Mouse (Mus musculus): ENCODE data around the gene Slc37a1. TPM values are rescaled to one million over a fixed set of nuclear protein-coding genes. Genes with fewer than 3 reads are reported as not detected.
A peak's percentile ranks its signal among the peaks of the same experiment; 100 is the strongest.

Gene Slc37a1
- total and polyA plus RNA-seq, 3 experiments, result 14.2 to 15.0 TPM; not detected in 1

DNA sequence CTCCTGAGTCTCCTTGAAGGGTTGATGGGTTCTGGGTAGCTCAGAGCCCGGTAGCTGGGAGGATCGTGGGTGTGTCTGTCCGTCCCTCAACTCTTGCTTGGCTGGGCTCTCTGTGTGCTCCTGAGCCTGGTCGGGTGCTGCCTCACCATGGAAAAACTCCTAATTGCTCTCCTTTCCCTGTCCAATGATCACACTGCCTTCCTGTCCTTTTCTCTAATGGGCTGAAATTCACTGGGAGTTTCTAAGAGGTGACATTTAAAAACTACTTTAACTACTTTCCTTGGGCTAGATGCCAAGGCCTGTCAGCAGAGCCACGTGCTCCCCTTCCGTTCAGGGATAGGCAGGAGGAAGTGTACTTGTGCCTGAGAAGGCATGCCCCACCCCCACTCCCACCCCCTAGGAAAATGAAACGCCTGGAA is 10.9 kb downstream of the Slc37a1 start:
- Histone ChIP-seq H3K9ac (ENCODE audit: control insufficient read depth, low read depth, low read length, poor library complexity, severe bottlenecking) (peak overlapping the region; percentile 91), H3K36me3 (ENCODE audit: control insufficient read depth in 1 of 2, insufficient read depth in 2 of 2, low read length in 2 of 2) (peaks cover 0 to 15% of the 10 kb centered on the region in 2 experiments; a peak in 2 of 4 replicates), H3K27me3 (ENCODE audit: control insufficient read depth in 1 of 2, insufficient read depth in 2 of 2, low read length in 2 of 2) (no peaks in the 10 kb centered on the region), H3K4me3 (ENCODE audit: control insufficient read depth in 1 of 2, insufficient read depth in 1 of 2, low read depth in 2 of 2, low read length in 2 of 2) (peak overlapping the region; percentile 57 to 94), H3K4me1 (ENCODE audit: control insufficient read depth in 1 of 2, insufficient read depth in 2 of 2, low read length in 2 of 2) (peaks cover 11 to 21% of the 10 kb centered on the region in 2 experiments), H3K9me3 (replicated peaks; ENCODE audit: insufficient read depth, low read length) (no peaks in the 10 kb centered on the region), H3K27ac (ENCODE audit: control insufficient read depth, low read depth, low read length) (peak overlapping the region; percentile 88), H3K79me2 (ENCODE audit: control insufficient read depth, insufficient read depth, low read length, poor library complexity) (peaks cover 11% of the 10 kb centered on the region)
- peak; percentile 91 for DNase-seq (ENCODE audit: low read depth, low spot score)
- TF ChIP-seq USF1 (IDR thresholded peaks at IDR 0.05; ENCODE audit: low read depth, low read length) (peak; percentile 90), MEF2A (IDR thresholded peaks at IDR 0.05; ENCODE audit: extremely low read depth, insufficient replicate concordance, low read depth, low read length, poor library complexity, severe bottlenecking) (no peak), RCOR1 (IDR thresholded peaks at IDR 0.05; ENCODE audit: low read depth, low read length) (no peak), MYC (IDR thresholded peaks at IDR 0.05; ENCODE audit: low read depth, low read length) (peak; percentile 98), POLR2A (IDR thresholded peaks at IDR 0.05; ENCODE audit: control insufficient read depth in 1 of 2, insufficient read depth in 1 of 2, low read depth in 1 of 2, low read length in 2 of 2, poor library complexity in 1 of 2) (peak; percentile 25 to 51; a peak in 2 of 4 replicates), BHLHE40 (IDR thresholded peaks at IDR 0.05; ENCODE audit: borderline replicate concordance, low read depth, low read length) (peak; percentile 91), MXI1 (IDR thresholded peaks at IDR 0.05; ENCODE audit: low read depth, low read length) (peak; percentile 99), KAT2A (conservative IDR thresholded peaks at IDR 0.05; ENCODE audit: low read depth, low read length) (no peak), SMC3 (IDR thresholded peaks at IDR 0.05; ENCODE audit: low read depth, low read length) (no peak), GABPA (IDR thresholded peaks at IDR 0.05; ENCODE audit: low read depth, low read length) (no peak), NELFE (IDR thresholded peaks at IDR 0.05; ENCODE audit: low read depth, low read length) (0 out of 2 replicates have a peak, but pooled peaks have one; percentile 20), ZNF384 (IDR thresholded peaks at IDR 0.05; ENCODE audit: low read depth, low read length) (no peak), MAZ (IDR thresholded peaks at IDR 0.05; ENCODE audit: low read depth, low read length) (no peak), GATA1 (IDR thresholded peaks at IDR 0.05; ENCODE audit: low read depth, low read length) (no peak), EP300 (IDR thresholded peaks at IDR 0.05; ENCODE audit: low read depth in 1 of 2, low read length in 2 of 2) (peak in 1 of 2 experiments; percentile 24; a peak in 1 of 4 replicates), ZMIZ1 (IDR thresholded peaks at IDR 0.05; ENCODE audit: low read depth, low read length) (no peak), E2F4 (IDR thresholded peaks at IDR 0.05; ENCODE audit: borderline replicate concordance, low read depth, low read length) (no peak), CTCF (IDR thresholded peaks at IDR 0.05 in 2 of 3, conservative IDR thresholded peaks at IDR 0.05 in 1 of 3; ENCODE audit: control insufficient read depth in 1 of 3, insufficient read depth in 1 of 3, low read depth in 2 of 3, low read length in 3 of 3, poor library complexity in 1 of 3, severe bottlenecking in 1 of 3) (no peak), ZC3H11A (IDR thresholded peaks at IDR 0.05; ENCODE audit: low read depth, low read length) (no peak), HCFC1 (IDR thresholded peaks at IDR 0.05; ENCODE audit: low read depth, low read length) (0 out of 2 replicates have a peak, but pooled peaks have one; percentile 49), USF2 (IDR thresholded peaks at IDR 0.05; ENCODE audit: borderline replicate concordance in 1 of 2, insufficient read depth in 1 of 2, low read depth in 1 of 2, low read length in 2 of 2) (0 out of 4 replicates have a peak, but pooled peaks of 1 of the 2 experiments have one; percentile 50), MYB (IDR thresholded peaks at IDR 0.05; ENCODE audit: low read depth, low read length) (no peak), CHD1 (IDR thresholded peaks at IDR 0.05; ENCODE audit: low read depth, low read length) (no peak), UBTF (IDR thresholded peaks at IDR 0.05; ENCODE audit: borderline replicate concordance, insufficient read depth, low read depth, low read length) (no peak), NRF1 (IDR thresholded peaks at IDR 0.05; ENCODE audit: insufficient read depth, low read depth, low read length, poor library complexity, severe bottlenecking) (no peak), TBP (IDR thresholded peaks at IDR 0.05; ENCODE audit: low read depth, low read length) (no peak), ELF1 (IDR thresholded peaks at IDR 0.05; ENCODE audit: low read depth, low read length) (0 out of 2 replicates have a peak, but pooled peaks have one; percentile 38), TCF12 (IDR thresholded peaks at IDR 0.05; ENCODE audit: low read depth, low read length) (0 out of 2 replicates have a peak, but pooled peaks have one; percentile 14), RAD21 (IDR thresholded peaks at IDR 0.05; ENCODE audit: low read depth, low read length) (no peak), MAFK (IDR thresholded peaks at IDR 0.05; ENCODE audit: borderline replicate concordance, low read depth, low read length) (no peak), POLR2AphosphoS5 (IDR thresholded peaks at IDR 0.05; ENCODE audit: borderline replicate concordance, low read depth, low read length) (no peak), JUND (IDR thresholded peaks at IDR 0.05; ENCODE audit: low read depth, low read length) (no peak), ZKSCAN1 (IDR thresholded peaks at IDR 0.05; ENCODE audit: low read depth, low read length) (no peak), SIN3A (IDR thresholded peaks at IDR 0.05; ENCODE audit: low read length) (peak; percentile 94), ETS1 (IDR thresholded peaks at IDR 0.05; ENCODE audit: low read depth, low read length) (peak; percentile 73), TAL1 (IDR thresholded peaks at IDR 0.05; ENCODE audit: low read length) (no peak), POLR2AphosphoS2 (IDR thresholded peaks at IDR 0.05; ENCODE audit: low read length) (no peak)

Data from MEL (cell line).